Mouse (Mus musculus) heart, postnatal 25 days (tissue): ENCODE data around the gene Fgfr2. TPM values are rescaled to one million over a fixed set of nuclear protein-coding genes. Genes with fewer than 3 reads are reported as not detected.
"Not testable (repeated sequence)": the region's sequence is repeated elsewhere in the genome, so short reads cannot be mapped to it uniquely, and the experiment has no call there.

Experiments
- DNase-seq: peaks from one replicate; pipeline ENCODE4 v3.0.0; 2022; ENCODE audit warnings: low spot score
- intact Hi-C: fragments of 180-260 bp; cut with DNase I; formaldehyde crosslinking; loops from one replicate; pipeline ENCODE4 v1.15.1; 2025
- total RNA-seq, 2 experiments: library from RNA; stranded (reverse); gene quantifications; 2 replicates each; pipeline ENCODE4 v1.2.3; 2021

The Fgfr2 gene
- total RNA-seq, 2 experiments from 2014 or later: 1.7 to 1.8 TPM

- DNase-seq, intact Hi-C loops: not testable (repeated sequence)
These were observed 620.7 kb downstream of the Fgfr2 start for GRCm38 (mm10) chr7:132502445-132502844.

GRCm38 (mm10) chr7:132497142-132497541, 626.0 kb downstream of the Fgfr2 start:
- DNase-seq: no peak
- intact Hi-C loops: no loop called here

GRCm38 (mm10) chr7:132494263-132494662, 628.9 kb downstream of the Fgfr2 start:
- intact Hi-C loops: no loop called here
- no peak for DNase-seq

GRCm38 (mm10) chr7:132493632-132494031, 629.5 kb downstream of the Fgfr2 start:
- DNase-seq: no peak

GRCm38 (mm10) chr7:132491902-132492301, 631.2 kb downstream of the Fgfr2 start:
- intact Hi-C loops: no loop called here
- no peak for DNase-seq

More at GRCm38 (mm10) chr7:132493632-132494031, 629.5 kb downstream of the Fgfr2 start:
- intact Hi-C loops: no loop called here

GRCm38 (mm10) chr7:132487361-132487760, 635.8 kb downstream of the Fgfr2 start:
- intact Hi-C loops: no loop called here
- DNase-seq: no peak

- no peak for DNase-seq
- intact Hi-C loops: no loop called here
These were observed 636.6 kb downstream of the Fgfr2 start for GRCm38 (mm10) chr7:132486403-132487178.

GRCm38 (mm10) chr7:132484424-132484823, 638.7 kb downstream of the Fgfr2 start:
- intact Hi-C loops: no loop called here
- DNase-seq: no peak

GRCm38 (mm10) chr7:132480696-132481306, 642.3 kb downstream of the Fgfr2 start:
- DNase-seq: no peak
- intact Hi-C loops: no loop called here

GRCm38 (mm10) chr7:132478295-132478809, 644.8 kb downstream of the Fgfr2 start:
- DNase-seq: no peak
- intact Hi-C loops: no loop called here

- intact Hi-C loops: loop anchor here (2.0 kb wide), 1 partner anchor 73 kb away; no protein-coding TSS in a partner anchor
- no peak for DNase-seq
These were observed 645.4 kb downstream of the Fgfr2 start for GRCm38 (mm10) chr7:132477753-132478152.

- no peak for DNase-seq
- intact Hi-C loops: loop anchor here (2.0 kb wide), 1 partner anchor 74 kb away; no protein-coding TSS in a partner anchor
These were observed 646.7 kb downstream of the Fgfr2 start for GRCm38 (mm10) chr7:132476491-132476890.

- intact Hi-C loops: loop anchor here (1.0 kb wide), 1 partner anchor 249 kb away; no protein-coding TSS in a partner anchor
- no peak for DNase-seq
These were observed 648.1 kb downstream of the Fgfr2 start for GRCm38 (mm10) chr7:132475069-132475468.

GRCm38 (mm10) chr7:132471327-132471726, 651.8 kb downstream of the Fgfr2 start:
- intact Hi-C loops: loop anchor here (2.0 to 5.0 kb wide), 3 partner anchors 49 to 155 kb away; partner anchors contain the start of gene Chst15
- no peak for DNase-seq

- intact Hi-C loops: no loop called here
- no peak for DNase-seq
These were observed 654.8 kb downstream of the Fgfr2 start for GRCm38 (mm10) chr7:132468391-132468790.

GRCm38 (mm10) chr7:132465897-132466296, 657.3 kb downstream of the Fgfr2 start:
- intact Hi-C loops: no loop called here
- DNase-seq: no peak

- intact Hi-C loops: no loop called here
- no peak for DNase-seq
These were observed 658.3 kb downstream of the Fgfr2 start for GRCm38 (mm10) chr7:132464894-132465293.

GRCm38 (mm10) chr7:132458493-132458892, 664.7 kb downstream of the Fgfr2 start:
- intact Hi-C loops: no loop called here
- DNase-seq: no peak

- intact Hi-C loops: no loop called here
- no peak for DNase-seq
These were observed 668.0 kb downstream of the Fgfr2 start for GRCm38 (mm10) chr7:132455071-132455720.
